In genomic region chr7:27732508-27732907, GRCm38 (mm10) we compare ENCODE assay signal across 7 mouse cellular contexts. TPM values are rescaled to one million over a fixed set of nuclear protein-coding genes. Genes with fewer than 3 reads are reported as not detected.
DNase-seq lines count a peak whose midpoint lies in the region; ATAC-seq and TF ChIP-seq lines count a peak whose summit lies in the region.

No protein-coding gene starts in this region.

- TF ChIP-seq CTCF in lung, adult 2 months (IDR thresholded peaks at IDR 0.05; ENCODE audit: insufficient read depth, low read length): no peak

- H3K36me3 ChIP-seq in lung, embryonic 15.5 days: no peaks in the 10 kb centered on the region
- no peaks in the 10 kb centered on the region for H3K36me3 ChIP-seq in forebrain, embryonic 13.5 days (ENCODE audit: poor library complexity, severe bottlenecking)
- H3K36me3 ChIP-seq in liver, embryonic 12.5 days: 0 out of 2 replicates have a peak, but pooled peaks cover 6% of the 10 kb centered on the region
- no peaks in the 10 kb centered on the region for H3K36me3 ChIP-seq in stomach, embryonic 16.5 days (ENCODE audit: control insufficient read depth, insufficient read depth, low read length)

- peaks cover 13% of the 10 kb centered on the region; the same call in 1 of the 2 replicates for H3K4me1 ChIP-seq in lung, embryonic 15.5 days
- H3K4me1 ChIP-seq in lung, adult 2 months (ENCODE audit: control insufficient read depth, insufficient read depth, low read length): no peaks in the 10 kb centered on the region
- peaks cover 37% of the 10 kb centered on the region for H3K4me1 ChIP-seq in forebrain, embryonic 13.5 days
- H3K4me1 ChIP-seq in liver, embryonic 12.5 days: peaks cover 31% of the 10 kb centered on the region
- peaks cover 3% of the 10 kb centered on the region for H3K4me1 ChIP-seq in stomach, embryonic 16.5 days (ENCODE audit: control insufficient read depth, insufficient read depth, low read length)

- TF ChIP-seq POLR2A in lung, adult 2 months (IDR thresholded peaks at IDR 0.05; ENCODE audit: borderline replicate concordance, extremely low read depth, low read depth, low read length): no peak

- DNase-seq in lung, adult 2 months: no peak
- DNase-seq in frontal cortex, postnatal 10 days (ENCODE audit: low spot score in 2 of 2): no peak
- no peak for DNase-seq in lung, postnatal 4 days

- no peak overlapping the region for H3K27ac ChIP-seq in lung, embryonic 15.5 days
- peak overlapping the region; percentile 99 for H3K27ac ChIP-seq in forebrain, embryonic 13.5 days
- H3K27ac ChIP-seq in liver, embryonic 12.5 days: no peak overlapping the region
- H3K27ac ChIP-seq in stomach, embryonic 16.5 days (ENCODE audit: low read length): no peak overlapping the region; the same call in 1 of the 2 replicates

- no peaks in the 10 kb centered on the region for H3K9me3 ChIP-seq in lung, embryonic 15.5 days
- no peaks in the 10 kb centered on the region for H3K9me3 ChIP-seq in forebrain, embryonic 13.5 days (replicated peaks)
- no peaks in the 10 kb centered on the region for H3K9me3 ChIP-seq in liver, embryonic 12.5 days (replicated peaks)
- no peaks in the 10 kb centered on the region for H3K9me3 ChIP-seq in stomach, embryonic 16.5 days (replicated peaks; ENCODE audit: control insufficient read depth, low read length)

- no peak for ATAC-seq in lung, embryonic 15.5 days (ENCODE audit: borderline replicate concordance, extremely low read depth, low FRiP score, low TSS enrichment)
- no peak for ATAC-seq in forebrain, embryonic 13.5 days
- no peak for ATAC-seq in liver, embryonic 12.5 days
- ATAC-seq in stomach, embryonic 16.5 days (ENCODE audit: insufficient read depth, low FRiP score): no peak

- 73% methylated on average over 6 of the region's 6 CpGs for WGBS in lung, embryonic 15.5 days
- WGBS in lung, adult 2 months: 79% methylated on average over 6 of the region's 6 CpGs
- WGBS in forebrain, embryonic 13.5 days: 50% methylated on average over 6 of the region's 6 CpGs
- 80% methylated on average over 6 of the region's 6 CpGs for WGBS in liver, embryonic 12.5 days (ENCODE audit: insufficient replicate concordance)
- 77% methylated on average over 6 of the region's 6 CpGs for WGBS in stomach, embryonic 16.5 days

- H3K9ac ChIP-seq in lung, embryonic 15.5 days: peak overlapping the region; percentile 83
- H3K9ac ChIP-seq in forebrain, embryonic 13.5 days: peak overlapping the region; percentile 96
- peak overlapping the region; percentile 41; the same call in 1 of the 2 replicates for H3K9ac ChIP-seq in liver, embryonic 12.5 days
- peak overlapping the region; percentile 90 for H3K9ac ChIP-seq in stomach, embryonic 16.5 days (ENCODE audit: low read length)

- H3K27me3 ChIP-seq in lung, embryonic 15.5 days: no peaks in the 10 kb centered on the region
- H3K27me3 ChIP-seq in forebrain, embryonic 13.5 days: no peaks in the 10 kb centered on the region
- H3K27me3 ChIP-seq in liver, embryonic 12.5 days (replicated peaks): no peaks in the 10 kb centered on the region
- H3K27me3 ChIP-seq in stomach, embryonic 16.5 days (ENCODE audit: control insufficient read depth, insufficient read depth, low read length): no peaks in the 10 kb centered on the region

- H3K4me2 ChIP-seq in lung, embryonic 15.5 days: peak overlapping the region; percentile 66
- peak overlapping the region; percentile 74 for H3K4me2 ChIP-seq in forebrain, embryonic 13.5 days
- H3K4me2 ChIP-seq in liver, embryonic 12.5 days: peak overlapping the region; percentile 95
- H3K4me2 ChIP-seq in stomach, embryonic 16.5 days (ENCODE audit: low read depth, low read length): peak overlapping the region; percentile 73

- H3K4me3 ChIP-seq in lung, embryonic 15.5 days: peak overlapping the region; percentile 76
- no peak overlapping the region for H3K4me3 ChIP-seq in lung, adult 2 months (replicated peaks; ENCODE audit: extremely low read depth, low read depth, low read length)
- peak overlapping the region; percentile 80 for H3K4me3 ChIP-seq in forebrain, embryonic 13.5 days
- peak overlapping the region; percentile 75 for H3K4me3 ChIP-seq in liver, embryonic 12.5 days
- peak overlapping the region; percentile 85 for H3K4me3 ChIP-seq in stomach, embryonic 16.5 days (replicated peaks; ENCODE audit: low read length)

RNA-seq across cellular contexts. Expression of gene Zfp60, which starts 1.3 kb away (rescaled TPM):
- polyA plus RNA-seq in lung, embryonic 15.5 days (2015; fragmentation: Nextera tagmentation; extraction: Ambion mirVana): 33.8 and 38.9 TPM in 2 replicates
- polyA plus RNA-seq in lung, adult 2 months (2012; rRNA removed): 1.2 and 1.9 TPM in 2 replicates
- polyA plus RNA-seq in forebrain, embryonic 13.5 days (2015; fragmentation: Nextera tagmentation; extraction: Ambion mirVana): 116 and 129 TPM in 2 replicates
- polyA plus RNA-seq in liver, embryonic 12.5 days (2016; fragmentation: Nextera tagmentation; extraction: Ambion mirVana): 8.0 and 9.2 TPM in 2 replicates
- polyA plus RNA-seq in stomach, embryonic 16.5 days (2015; fragmentation: Nextera tagmentation; extraction: Ambion mirVana): 27.8 and 28.2 TPM in 2 replicates

RNA-seq across cellular contexts. Expression of gene Zfp607b, which starts 43.4 kb away (rescaled TPM):
- polyA plus RNA-seq in lung, embryonic 15.5 days (2015; fragmentation: Nextera tagmentation; extraction: Ambion mirVana): 4.0 and 4.3 TPM in 2 replicates
- 0.36 and 1.5 TPM in 2 replicates for polyA plus RNA-seq in lung, adult 2 months (2012; rRNA removed)
- polyA plus RNA-seq in forebrain, embryonic 13.5 days (2015; fragmentation: Nextera tagmentation; extraction: Ambion mirVana): 10.8 and 12.3 TPM in 2 replicates
- polyA plus RNA-seq in liver, embryonic 12.5 days (2016; fragmentation: Nextera tagmentation; extraction: Ambion mirVana): 0.64 and 0.79 TPM in 2 replicates
- polyA plus RNA-seq in stomach, embryonic 16.5 days (2015; fragmentation: Nextera tagmentation; extraction: Ambion mirVana): 2.5 and 4.1 TPM in 2 replicates

RNA-seq across cellular contexts. Expression of gene Map3k10, which starts 58.1 kb away (rescaled TPM):
- polyA plus RNA-seq in lung, embryonic 15.5 days (2015; fragmentation: Nextera tagmentation; extraction: Ambion mirVana): 6.9 and 7.6 TPM in 2 replicates
- polyA plus RNA-seq in lung, adult 2 months (2012; rRNA removed): 27.1 and 31.9 TPM in 2 replicates
- 9.0 TPM in 2 replicates for polyA plus RNA-seq in forebrain, embryonic 13.5 days (2015; fragmentation: Nextera tagmentation; extraction: Ambion mirVana)
- polyA plus RNA-seq in liver, embryonic 12.5 days (2016; fragmentation: Nextera tagmentation; extraction: Ambion mirVana): 5.7 and 6.7 TPM in 2 replicates
- polyA plus RNA-seq in stomach, embryonic 16.5 days (2015; fragmentation: Nextera tagmentation; extraction: Ambion mirVana): 2.7 and 4.1 TPM in 2 replicates

Comparison
In these comparisons a context has a peak if more than half of its experiments do, and no peak if none do; other contexts are left out.
1. H3K9ac ChIP-seq: peak in every context shown above with its lines; median percentile 96 in forebrain, embryonic 13.5 days; 90 in stomach, embryonic 16.5 days; 83 in lung, embryonic 15.5 days; 41 in liver, embryonic 12.5 days.